Mouse (Mus musculus) liver, embryonic 11.5 days (tissue): Measurements from ENCODE around the gene Gm17304. TPM values are rescaled to one million over a fixed set of nuclear protein-coding genes. Genes with fewer than 3 reads are reported as not detected.

Source experiments
- ATAC-seq: fragments of 200-750 bp; cut with Nextera tagmentation; replicated peaks from 2 replicates; pipeline ENCODE4 v1.8.0; 2017; ENCODE audit warnings: moderate number of reproducible peaks, mild to moderate bottlenecking, moderate TSS enrichment, moderate library complexity; ENCODE audit not compliant: low FRiP score
- DNase-seq: peaks from one replicate; pipeline ENCODE4 v3.0.0-alpha.2; 2017; ENCODE audit warnings: low spot score
- H3K27ac ChIP-seq: fragments of 300-500 bp; sonication (generic); 2 replicates; pipeline ENCODE4 v1.5.1; 2014; ENCODE audit warnings: mild to moderate bottlenecking, low read depth, low read length, control low read depth
- H3K27me3 ChIP-seq: fragments of 300-500 bp; sonication (generic); replicated peaks from 2 replicates; pipeline ENCODE4 v1.6.1; 2014; ENCODE audit warnings: low read length, mixed read lengths; ENCODE audit not compliant: control insufficient read depth, insufficient read depth
- H3K36me3 ChIP-seq: fragments of 300-500 bp; sonication (generic); 2 replicates; pipeline ENCODE4 v1.6.1; 2014; ENCODE audit warnings: mild to moderate bottlenecking, low read length, moderate library complexity, mixed read lengths; ENCODE audit not compliant: control insufficient read depth, insufficient read depth
- H3K4me1 ChIP-seq: fragments of 300-500 bp; sonication (generic); replicated peaks from 2 replicates; pipeline ENCODE4 v1.6.1; 2014; ENCODE audit warnings: low read length, mixed read lengths; ENCODE audit not compliant: control insufficient read depth, insufficient read depth
- H3K4me2 ChIP-seq: fragments of 300-500 bp; sonication (generic); 2 replicates; pipeline ENCODE4 v1.6.1; 2014; ENCODE audit warnings: mild to moderate bottlenecking, control low read depth, moderate library complexity
- H3K4me3 ChIP-seq: fragments of 300-500 bp; sonication (generic); 2 replicates; pipeline ENCODE4 v1.5.1; 2014; ENCODE audit warnings: low read depth, low read length, control low read depth
- H3K9ac ChIP-seq: fragments of 300-500 bp; sonication (generic); 2 replicates; pipeline ENCODE4 v1.6.1; 2014; ENCODE audit warnings: low read depth, low read length, control low read depth
- H3K9me3 ChIP-seq: fragments of 300-500 bp; sonication (generic); 2 replicates; pipeline ENCODE4 v1.6.1; 2016; ENCODE audit warnings: low read length, inconsistent platforms, mixed read lengths; ENCODE audit not compliant: control insufficient read depth
- WGBS: fragments of 180-500 bp; shearing (Covaris S2); extraction: QIAGEN DNeasy Blood & Tissue Kit; methylation state at CpG from one replicate; pipeline ENCODE4 v1.1.7; 2014; 5-methylcytosine and 5-hydroxymethylcytosine counted together
- polyA plus RNA-seq: library from polyadenylated mRNA; unstranded; fragments of >200 nt; fragmentation: Nextera tagmentation; extraction: Ambion mirVana; gene quantifications from 2 replicates; pipeline ENCODE4 v1.2.1, GENCODE M21; 2014

The Gm17304 gene
- polyA plus RNA-seq, 1 experiment from 2014 or later: not detected

DNA sequence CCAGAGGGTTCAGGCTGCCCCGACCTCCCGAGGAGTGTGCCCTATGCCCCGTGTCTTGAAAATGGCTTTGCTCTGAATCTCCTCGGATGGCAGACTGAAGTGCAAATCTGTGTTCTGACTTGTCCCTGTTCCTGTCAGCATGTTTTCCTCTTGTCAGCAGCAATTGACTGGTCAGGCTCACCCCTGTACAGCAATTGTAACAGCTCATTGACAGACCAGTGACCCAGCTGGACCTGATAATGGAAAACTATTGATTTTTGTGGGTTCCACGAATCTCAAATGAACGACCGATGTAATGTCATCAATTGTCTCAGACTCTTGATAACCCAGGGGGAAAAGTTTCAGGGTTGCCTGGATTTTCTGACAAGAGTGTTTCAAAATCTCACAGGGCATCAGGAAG is 28.0 kb upstream of the Gm17304 start:
- H3K9me3 ChIP-seq: no peaks in the 10 kb centered on the region
- H3K9ac ChIP-seq: no peak overlapping the region
- ATAC-seq: no peak
- H3K4me1 ChIP-seq: no peaks in the 10 kb centered on the region
- no peaks in the 10 kb centered on the region for H3K36me3 ChIP-seq
- no peak overlapping the region for H3K4me3 ChIP-seq
- H3K4me2 ChIP-seq: no peak overlapping the region
- H3K27me3 ChIP-seq: no peaks in the 10 kb centered on the region
- no peak for DNase-seq
- 67% methylated on average over 7 of the region's 7 CpGs for WGBS
- H3K27ac ChIP-seq: no peak overlapping the region

DNA sequence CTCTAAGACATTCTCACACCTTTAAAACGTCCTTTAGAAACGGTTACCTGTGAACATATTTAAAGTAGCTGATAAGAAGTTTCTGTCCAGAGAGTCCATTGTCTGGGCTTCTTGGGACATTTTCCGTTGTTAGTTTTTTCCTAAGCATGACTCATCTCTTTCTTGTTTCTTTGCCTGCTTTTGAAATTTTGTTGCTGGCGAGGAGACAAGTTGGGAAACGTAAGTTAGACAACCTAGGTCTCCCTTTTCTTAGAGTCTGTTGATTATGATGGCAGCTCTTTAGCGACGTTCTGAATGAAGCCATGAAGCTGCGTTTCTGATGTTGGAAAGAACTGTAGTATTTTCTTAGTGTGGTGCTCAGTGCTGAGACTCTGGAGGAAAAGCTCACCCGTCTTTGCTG is 19.9 kb upstream of the Gm17304 start:
- Histone ChIP-seq H3K27me3 (no peaks in the 10 kb centered on the region), H3K4me2 (no peak overlapping the region), H3K4me1 (no peaks in the 10 kb centered on the region), H3K9me3 (no peaks in the 10 kb centered on the region), H3K36me3 (no peaks in the 10 kb centered on the region), H3K9ac (no peak overlapping the region), H3K4me3 (no peak overlapping the region), H3K27ac (no peak overlapping the region)
- 89% methylated on average over 9 of the region's 9 CpGs for WGBS
- DNase-seq: no peak
- ATAC-seq: no peak

DNA sequence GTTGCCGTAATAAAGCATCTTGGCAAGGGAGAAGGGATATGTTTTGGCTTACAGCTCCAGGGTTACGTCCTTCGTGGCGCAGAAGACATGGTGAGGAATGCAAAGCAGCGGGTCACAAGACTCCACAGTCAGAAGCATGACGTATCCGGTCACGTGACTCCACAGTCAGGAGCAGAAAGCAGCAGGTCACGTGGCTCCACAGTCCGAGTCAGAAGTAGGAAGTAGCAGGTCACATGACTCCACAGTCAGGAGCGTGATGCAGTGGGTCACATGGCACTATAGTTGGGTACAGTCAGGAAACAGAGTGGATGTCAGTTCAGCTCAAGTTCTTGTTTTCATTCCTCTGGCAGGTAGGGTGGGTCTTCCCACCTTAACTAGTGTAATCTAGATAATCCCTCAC is 19.2 kb upstream of the Gm17304 start:
- Histone ChIP-seq H3K4me2 (no peak overlapping the region), H3K27me3 (no peaks in the 10 kb centered on the region), H3K9me3 (no peaks in the 10 kb centered on the region), H3K4me1 (no peaks in the 10 kb centered on the region), H3K27ac (no peak overlapping the region), H3K36me3 (no peaks in the 10 kb centered on the region), H3K9ac (no peak overlapping the region), H3K4me3 (no peak overlapping the region)
- ATAC-seq: no peak
- DNase-seq: no peak
- 89% methylated on average over 11 of the region's 11 CpGs for WGBS

DNA sequence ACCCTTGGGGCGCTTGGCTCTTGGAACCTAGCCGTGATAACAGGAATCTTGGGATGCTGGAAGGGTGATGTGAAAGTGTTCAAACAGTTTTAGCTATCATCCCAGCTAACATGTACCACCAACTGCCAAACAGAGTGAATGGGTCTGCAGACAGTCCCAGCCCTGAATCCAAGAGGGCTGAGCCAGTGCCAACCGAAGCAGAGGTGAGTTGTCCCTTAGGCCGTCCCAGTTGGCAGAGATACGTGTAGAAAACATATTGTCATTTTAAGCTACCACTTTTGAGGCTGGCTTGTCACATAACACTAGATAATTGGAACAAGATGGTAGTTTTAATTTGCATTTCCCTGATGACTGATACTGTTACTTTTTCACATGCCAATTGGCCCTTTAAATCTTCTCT is 18.2 kb upstream of the Gm17304 start:
- 92% methylated on average over 5 of the region's 5 CpGs for WGBS
- Histone ChIP-seq H3K4me1 (no peaks in the 10 kb centered on the region), H3K27ac (no peak overlapping the region), H3K9me3 (no peaks in the 10 kb centered on the region), H3K36me3 (no peaks in the 10 kb centered on the region), H3K4me2 (no peak overlapping the region), H3K4me3 (no peak overlapping the region), H3K9ac (no peak overlapping the region), H3K27me3 (no peaks in the 10 kb centered on the region)
- no peak for DNase-seq
- ATAC-seq: no peak

DNA sequence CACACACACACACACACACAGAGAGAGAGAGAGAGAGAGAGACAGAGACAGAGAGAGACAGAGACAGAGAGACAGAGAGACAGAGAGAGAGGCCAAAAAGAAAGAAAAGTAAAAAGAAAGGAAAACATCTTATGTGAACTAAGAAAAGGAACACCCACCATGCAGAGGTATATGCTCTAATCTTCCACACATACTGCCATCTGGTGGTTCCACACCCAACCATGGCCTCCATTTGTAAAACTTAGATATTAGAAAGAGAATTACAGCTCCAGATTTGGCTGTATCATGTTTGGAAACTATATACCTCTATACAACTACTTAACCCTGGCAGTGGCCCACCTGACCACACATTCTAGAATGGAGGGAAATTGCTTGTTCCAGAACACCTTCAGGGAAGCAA is 14.5 kb upstream of the Gm17304 start:
- DNase-seq (no peak), ATAC-seq (no peak)
- Histone ChIP-seq H3K27me3 (no peaks in the 10 kb centered on the region), H3K9me3 (no peaks in the 10 kb centered on the region), H3K27ac (no peak overlapping the region), H3K4me1 (no peaks in the 10 kb centered on the region), H3K36me3 (no peaks in the 10 kb centered on the region), H3K9ac (no peak overlapping the region), H3K4me3 (no peak overlapping the region), H3K4me2 (no peak overlapping the region)

DNA sequence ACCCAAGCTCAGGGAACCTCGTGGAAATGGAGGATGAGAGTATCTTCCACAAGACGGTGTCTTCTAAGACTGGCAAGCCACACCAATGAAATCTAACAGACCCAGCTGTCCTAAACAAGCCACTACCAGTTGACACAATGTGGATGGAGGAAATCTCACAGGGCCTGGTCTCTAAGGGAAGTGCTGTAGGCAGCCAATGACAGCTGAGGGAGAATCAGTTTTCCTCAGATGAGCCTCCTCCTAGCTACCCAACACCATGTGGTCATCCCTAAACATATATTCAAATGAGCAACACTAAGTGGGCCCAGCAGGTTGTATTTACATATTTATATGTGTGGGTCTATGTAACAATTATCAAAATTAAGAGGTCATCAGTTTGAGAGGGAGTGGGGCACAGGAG is 11.4 kb upstream of the Gm17304 start:
- H3K27ac ChIP-seq: no peak overlapping the region
- no peak overlapping the region for H3K4me3 ChIP-seq
- H3K4me2 ChIP-seq: no peak overlapping the region
- H3K27me3 ChIP-seq: no peaks in the 10 kb centered on the region
- H3K9me3 ChIP-seq: no peaks in the 10 kb centered on the region
- no peak for DNase-seq
- H3K9ac ChIP-seq: no peak overlapping the region
- WGBS: 76% methylated on average over 2 of the region's 2 CpGs
- no peaks in the 10 kb centered on the region for H3K36me3 ChIP-seq
- H3K4me1 ChIP-seq: no peaks in the 10 kb centered on the region
- ATAC-seq: no peak

DNA sequence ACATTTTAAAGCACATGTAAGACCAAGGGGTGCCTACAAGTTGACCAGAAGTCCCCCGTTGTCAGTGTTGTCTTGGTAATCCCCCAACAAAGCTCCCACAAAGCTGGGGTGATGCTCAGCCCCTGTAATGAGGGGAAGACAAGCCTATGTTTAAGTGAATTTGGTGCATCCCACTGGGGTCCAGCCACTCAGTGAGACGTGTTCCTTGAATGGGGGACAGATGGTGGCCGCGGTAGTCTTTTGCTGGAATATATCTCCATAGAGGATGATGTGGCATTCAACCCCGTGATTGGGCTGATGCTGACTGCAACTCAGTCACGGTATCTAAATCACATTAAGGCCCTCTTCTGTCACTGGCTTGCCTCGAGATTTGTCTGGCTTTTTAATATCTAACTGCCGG is 9.4 kb upstream of the Gm17304 start:
- H3K4me3 ChIP-seq: no peak overlapping the region
- ATAC-seq: no peak
- no peak overlapping the region for H3K4me2 ChIP-seq
- H3K9ac ChIP-seq: no peak overlapping the region
- DNase-seq: no peak
- no peaks in the 10 kb centered on the region for H3K36me3 ChIP-seq
- H3K27ac ChIP-seq: no peak overlapping the region
- H3K4me1 ChIP-seq: no peaks in the 10 kb centered on the region
- H3K9me3 ChIP-seq: no peaks in the 10 kb centered on the region
- WGBS: 91% methylated on average over 8 of the region's 8 CpGs
- no peaks in the 10 kb centered on the region for H3K27me3 ChIP-seq

DNA sequence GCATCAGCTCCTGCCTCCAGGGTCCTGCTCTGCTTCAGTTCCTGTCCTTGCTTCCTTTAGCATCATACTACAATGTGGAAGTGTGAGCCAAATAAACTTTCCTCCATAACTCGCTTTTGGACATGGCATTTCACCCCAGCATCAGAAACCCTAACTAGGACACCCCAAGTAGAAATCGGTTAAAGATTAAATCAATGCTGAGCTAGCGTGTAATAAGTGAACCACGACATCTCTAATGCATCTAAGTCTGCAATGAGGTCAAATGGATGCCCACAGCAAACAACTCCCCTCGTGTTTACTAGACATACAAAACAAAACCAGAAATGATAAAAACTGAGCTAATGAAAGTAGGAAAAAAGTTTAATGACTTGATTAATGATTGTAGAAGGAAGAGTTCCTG is 4.5 kb upstream of the Gm17304 start:
- H3K9ac ChIP-seq: no peak overlapping the region
- no peak for ATAC-seq

DNA sequence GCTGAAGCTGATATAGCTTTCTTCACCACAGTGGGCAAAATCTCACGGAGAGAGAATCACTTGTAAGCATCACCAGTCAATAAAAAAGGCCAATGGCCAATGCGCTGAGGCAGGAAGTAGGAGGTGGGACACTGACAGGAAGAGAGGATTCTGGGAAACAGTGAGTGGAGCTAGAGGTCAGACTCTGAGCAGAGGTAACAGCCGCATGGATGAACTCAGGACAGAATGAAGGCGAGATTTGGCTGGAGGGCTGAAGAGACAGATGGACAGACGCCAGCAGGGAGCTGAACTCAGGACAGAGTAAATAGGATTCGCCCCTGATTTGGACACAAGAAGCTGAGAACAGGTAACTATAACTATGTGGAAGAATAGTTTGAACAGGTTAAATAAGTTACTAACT is 3.8 kb upstream of the Gm17304 start:
- 90% methylated on average over 6 of the region's 6 CpGs for WGBS
- Histone ChIP-seq H3K4me1 (no peaks in the 10 kb centered on the region), H3K36me3 (no peaks in the 10 kb centered on the region; the same call in 1 of the 2 replicates), H3K4me2 (no peak overlapping the region), H3K27ac (no peak overlapping the region), H3K9me3 (no peaks in the 10 kb centered on the region), H3K4me3 (no peak overlapping the region), H3K27me3 (no peaks in the 10 kb centered on the region), H3K9ac (no peak overlapping the region)
- ATAC-seq (no peak), DNase-seq (no peak)

More for the DNA sequence above, 4.5 kb upstream of the Gm17304 start:
- Histone ChIP-seq H3K9me3 (no peaks in the 10 kb centered on the region), H3K4me2 (no peak overlapping the region), H3K4me1 (no peaks in the 10 kb centered on the region), H3K36me3 (no peaks in the 10 kb centered on the region), H3K27ac (no peak overlapping the region), H3K4me3 (no peak overlapping the region), H3K27me3 (no peaks in the 10 kb centered on the region)
- DNase-seq: no peak
- 93% methylated on average over 5 of the region's 5 CpGs for WGBS
